Mouse (Mus musculus) forebrain, embryonic 11.5 days (tissue): ENCODE measurements around the gene L3mbtl1. TPM values are rescaled to one million over a fixed set of nuclear protein-coding genes. Genes with fewer than 3 reads are reported as not detected.
A peak's percentile ranks its signal among the peaks of the same experiment; 100 is the strongest.

Source experiments
- ATAC-seq: fragments of 200-750 bp; cut with Nextera tagmentation; replicated peaks from 2 replicates; pipeline ENCODE4 v1.8.0; 2017; ENCODE audit warnings: moderate TSS enrichment; ENCODE audit not compliant: low FRiP score
- DNase-seq: peaks from one replicate; pipeline ENCODE4 v3.0.0-alpha.2; 2017; ENCODE audit warnings: low spot score
- H3K27ac ChIP-seq: fragments of 300-500 bp; sonication (generic); 2 replicates; pipeline ENCODE4 v1.5.1; 2014; ENCODE audit warnings: low read depth, low read length
- H3K27me3 ChIP-seq: fragments of 300-500 bp; sonication (generic); 2 replicates; pipeline ENCODE4 v1.6.1; 2014; ENCODE audit warnings: mild to moderate bottlenecking, low read length, mixed read lengths; ENCODE audit not compliant: control insufficient read depth, insufficient read depth
- H3K36me3 ChIP-seq: fragments of 300-500 bp; sonication (generic); 2 replicates; pipeline ENCODE4 v1.6.1; 2014; ENCODE audit warnings: mild to moderate bottlenecking, low read length, moderate library complexity, mixed read lengths; ENCODE audit not compliant: control insufficient read depth, insufficient read depth
- H3K4me1 ChIP-seq: fragments of 300-500 bp; sonication (generic); replicated peaks from 2 replicates; pipeline ENCODE4 v1.6.1; 2014; ENCODE audit warnings: low read length, mixed read lengths; ENCODE audit not compliant: control insufficient read depth, insufficient read depth
- H3K4me2 ChIP-seq: fragments of 300-500 bp; sonication (generic); 2 replicates; pipeline ENCODE4 v1.6.1; 2014; ENCODE audit warnings: low read depth, mild to moderate bottlenecking, low read length, moderate library complexity, mixed read lengths; ENCODE audit not compliant: severe bottlenecking
- H3K4me3 ChIP-seq: fragments of 300-500 bp; sonication (generic); 2 replicates; pipeline ENCODE4 v1.5.1; 2014; ENCODE audit warnings: low read depth, low read length
- H3K9ac ChIP-seq: fragments of 300-500 bp; sonication (generic); 2 replicates; pipeline ENCODE4 v1.6.1; 2014; ENCODE audit warnings: low read length
- H3K9me3 ChIP-seq: fragments of 300-500 bp; sonication (generic); 2 replicates; pipeline ENCODE4 v1.6.1; 2016; ENCODE audit warnings: low read length, mixed read lengths; ENCODE audit not compliant: control insufficient read depth
- WGBS: fragments of 180-500 bp; shearing (Covaris S2); extraction: QIAGEN DNeasy Blood & Tissue Kit; methylation state at CpG from one replicate; pipeline ENCODE4 v1.1.7; 2014; 5-methylcytosine and 5-hydroxymethylcytosine counted together
- polyA plus RNA-seq: library from polyadenylated mRNA; unstranded; fragments of >200 nt; fragmentation: Nextera tagmentation; extraction: Ambion mirVana; gene quantifications from 2 replicates; pipeline ENCODE4 v1.2.1, GENCODE M21; 2014

The L3mbtl1 gene
- polyA plus RNA-seq, 1 experiment from 2014 or later: 0.21 TPM

GRCm38 (mm10) chr2:162948221-162948620 lies 4.9 kb downstream of the L3mbtl1 start:
- Histone ChIP-seq H3K9ac (no peak overlapping the region), H3K27ac (no peak overlapping the region), H3K4me3 (no peak overlapping the region), H3K4me2 (peak overlapping the region; percentile 41; the same call in 1 of the 2 replicates), H3K9me3 (no peaks in the 10 kb centered on the region), H3K27me3 (peaks cover 2% of the 10 kb centered on the region; the same call in 1 of the 2 replicates), H3K4me1 (0 out of 2 replicates have a peak, but pooled peaks cover 6% of the 10 kb centered on the region), H3K36me3 (no peaks in the 10 kb centered on the region)
- DNase-seq (no peak), ATAC-seq (no peak)
- 58% methylated on average over 14 of the region's 14 CpGs for WGBS

- H3K9me3 ChIP-seq: no peaks in the 10 kb centered on the region
- no peak for ATAC-seq
- no peak overlapping the region for H3K4me3 ChIP-seq
- no peaks in the 10 kb centered on the region for H3K36me3 ChIP-seq
- no peak overlapping the region for H3K27ac ChIP-seq
- 83% methylated on average over 2 of the region's 2 CpGs for WGBS
- H3K4me2 ChIP-seq: no peak overlapping the region
- H3K9ac ChIP-seq: no peak overlapping the region
- 0 out of 2 replicates have a peak, but pooled peaks cover 2% of the 10 kb centered on the region for H3K4me1 ChIP-seq
- DNase-seq: no peak
- H3K27me3 ChIP-seq: no peaks in the 10 kb centered on the region
These were observed 7.5 kb downstream of the L3mbtl1 start for GRCm38 (mm10) chr2:162950776-162951175.

- DNase-seq: no peak
- 98% methylated on average over 2 of the region's 2 CpGs for WGBS
- H3K4me1 ChIP-seq: no peaks in the 10 kb centered on the region
- no peak for ATAC-seq
- no peak overlapping the region for H3K27ac ChIP-seq
- no peak overlapping the region for H3K4me3 ChIP-seq
- H3K4me2 ChIP-seq: no peak overlapping the region
- H3K36me3 ChIP-seq: no peaks in the 10 kb centered on the region
- H3K27me3 ChIP-seq: no peaks in the 10 kb centered on the region
- H3K9ac ChIP-seq: no peak overlapping the region
- no peaks in the 10 kb centered on the region for H3K9me3 ChIP-seq
These were observed 13.6 kb downstream of the L3mbtl1 start for GRCm38 (mm10) chr2:162956843-162957242.

- 75% methylated on average over 9 of the region's 10 CpGs for WGBS
- DNase-seq: no peak
- H3K4me3 ChIP-seq: no peak overlapping the region
- no peak for ATAC-seq
- no peak overlapping the region for H3K4me2 ChIP-seq
- no peak overlapping the region for H3K27ac ChIP-seq
- no peak overlapping the region for H3K9ac ChIP-seq
- no peaks in the 10 kb centered on the region for H3K9me3 ChIP-seq
- no peaks in the 10 kb centered on the region for H3K36me3 ChIP-seq
- no peaks in the 10 kb centered on the region for H3K27me3 ChIP-seq
- no peaks in the 10 kb centered on the region for H3K4me1 ChIP-seq
These were observed 18.0 kb downstream of the L3mbtl1 start for GRCm38 (mm10) chr2:162961321-162961720.

- H3K9me3 ChIP-seq: no peaks in the 10 kb centered on the region
- no peak for DNase-seq
- H3K36me3 ChIP-seq: no peaks in the 10 kb centered on the region
- ATAC-seq: no peak
- H3K4me2 ChIP-seq: no peak overlapping the region
- WGBS: 95% methylated on average over 2 of the region's 2 CpGs
- H3K27ac ChIP-seq: no peak overlapping the region
- H3K27me3 ChIP-seq: no peaks in the 10 kb centered on the region
- no peak overlapping the region for H3K4me3 ChIP-seq
- H3K9ac ChIP-seq: no peak overlapping the region
- H3K4me1 ChIP-seq: no peaks in the 10 kb centered on the region
These were observed 23.5 kb downstream of the L3mbtl1 start for GRCm38 (mm10) chr2:162966734-162967133.

- no peak overlapping the region for H3K27ac ChIP-seq
- H3K27me3 ChIP-seq: no peaks in the 10 kb centered on the region
- no peaks in the 10 kb centered on the region for H3K4me1 ChIP-seq
- H3K9ac ChIP-seq: no peak overlapping the region
- 9% methylated on average over 5 of the region's 5 CpGs for WGBS
- no peak overlapping the region for H3K4me3 ChIP-seq
- DNase-seq (peak; percentile 83), ATAC-seq (peak; percentile 56)
- no peak overlapping the region for H3K4me2 ChIP-seq
- no peaks in the 10 kb centered on the region for H3K36me3 ChIP-seq
- H3K9me3 ChIP-seq: no peaks in the 10 kb centered on the region
These were observed 25.1 kb downstream of the L3mbtl1 start for GRCm38 (mm10) chr2:162968357-162968756.

- no peak overlapping the region for H3K9ac ChIP-seq
- H3K9me3 ChIP-seq: no peaks in the 10 kb centered on the region
- WGBS: 85% methylated on average over 3 of the region's 3 CpGs
- H3K4me1 ChIP-seq: no peaks in the 10 kb centered on the region
- no peak overlapping the region for H3K27ac ChIP-seq
- no peaks in the 10 kb centered on the region for H3K27me3 ChIP-seq
- no peak overlapping the region for H3K4me2 ChIP-seq
- no peak overlapping the region for H3K4me3 ChIP-seq
- ATAC-seq (no peak), DNase-seq (no peak)
- H3K36me3 ChIP-seq: no peaks in the 10 kb centered on the region
These were observed 25.8 kb downstream of the L3mbtl1 start for GRCm38 (mm10) chr2:162969101-162969500.

- Histone ChIP-seq H3K9me3 (no peaks in the 10 kb centered on the region), H3K4me2 (no peak overlapping the region), H3K36me3 (no peaks in the 10 kb centered on the region), H3K9ac (no peak overlapping the region), H3K4me1 (no peaks in the 10 kb centered on the region), H3K27ac (no peak overlapping the region), H3K4me3 (no peak overlapping the region), H3K27me3 (no peaks in the 10 kb centered on the region)
- DNase-seq (no peak), ATAC-seq (no peak)
- 95% methylated on average over 6 of the region's 6 CpGs for WGBS
These were observed 27.6 kb downstream of the L3mbtl1 start for GRCm38 (mm10) chr2:162970896-162971295.

- DNase-seq: no peak
- no peaks in the 10 kb centered on the region for H3K9me3 ChIP-seq
These were observed 29.5 kb downstream of the L3mbtl1 start for GRCm38 (mm10) chr2:162972752-162973151.

More at GRCm38 (mm10) chr2:162972752-162973151, 29.5 kb downstream of the L3mbtl1 start:
- Histone ChIP-seq H3K4me3 (no peak overlapping the region), H3K4me1 (no peaks in the 10 kb centered on the region), H3K36me3 (no peaks in the 10 kb centered on the region), H3K9ac (no peak overlapping the region), H3K4me2 (no peak overlapping the region), H3K27me3 (no peaks in the 10 kb centered on the region), H3K27ac (no peak overlapping the region)
- 75% methylated on average over 7 of the region's 7 CpGs for WGBS
- ATAC-seq: no peak
